Mouse (Mus musculus) ES-E14 (cell line): ENCODE data around the gene Ehmt2.

Experiments used
- CHD2 ChIP-seq: IDR thresholded peaks from 2 replicates; pipeline ENCODE4 v1.6.1; 2014; ENCODE audit warnings: mild to moderate bottlenecking, low read depth, low read length, inconsistent platforms
- HCFC1 ChIP-seq: IDR thresholded peaks from 2 replicates; pipeline ENCODE4 v1.6.1; 2012; ENCODE audit warnings: low read length, inconsistent platforms, borderline replicate concordance; ENCODE audit not compliant: insufficient read depth
- MAFK ChIP-seq: IDR thresholded peaks from 2 replicates; pipeline ENCODE4 v1.6.1; 2014; ENCODE audit warnings: mild to moderate bottlenecking, low read depth, low read length, inconsistent platforms; ENCODE audit not compliant: insufficient read depth
- ZC3H11A ChIP-seq: IDR thresholded peaks from 2 replicates; pipeline ENCODE4 v1.6.1; 2012; ENCODE audit warnings: low read depth, mild to moderate bottlenecking, inconsistent platforms, low read length, borderline replicate concordance
- ZNF384 ChIP-seq: IDR thresholded peaks from 2 replicates; pipeline ENCODE4 v1.6.1; 2012; ENCODE audit warnings: low read depth, low read length, inconsistent platforms

DNA sequence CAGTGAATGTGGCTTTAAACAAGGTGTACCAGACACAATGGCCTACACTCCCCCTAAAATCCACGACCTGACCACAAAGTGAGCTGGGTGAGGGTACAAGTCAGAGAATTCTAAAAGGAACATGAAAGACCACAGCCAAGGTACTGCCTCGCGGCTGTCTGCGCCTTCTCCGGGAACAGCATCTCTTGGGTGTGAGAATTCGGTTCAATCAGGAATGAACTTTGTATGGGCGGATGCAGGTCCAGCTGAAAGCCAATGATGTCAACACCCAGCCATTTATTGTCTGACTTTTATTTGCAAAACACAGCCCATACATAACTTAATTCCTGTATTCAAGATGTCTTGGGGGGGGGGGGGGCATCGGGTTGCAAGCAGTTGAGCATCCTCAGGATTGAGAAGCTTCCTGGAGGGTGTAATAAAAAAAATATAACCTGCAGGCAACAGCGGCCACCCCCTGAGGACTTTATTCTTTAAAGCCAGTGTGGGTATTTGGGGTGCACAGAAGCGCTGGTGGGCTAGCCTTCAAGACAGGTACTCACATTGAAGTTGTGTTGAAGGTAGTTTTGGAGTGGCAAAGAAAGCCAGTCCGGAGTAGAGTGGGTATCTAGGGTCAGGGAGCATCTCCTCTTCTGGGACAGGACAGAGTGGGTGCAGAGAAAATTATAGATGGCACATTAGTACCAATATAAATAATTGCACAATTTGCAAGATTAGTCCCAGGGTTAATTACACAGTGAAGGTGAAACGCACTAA is 5.0 kb upstream of the Ehmt2 start:
- no peak for TF ChIP-seq HCFC1
- no peak for TF ChIP-seq MAFK
- TF ChIP-seq ZNF384: no peak
- no peak for TF ChIP-seq CHD2
- no peak for TF ChIP-seq ZC3H11A
